Mouse (Mus musculus) liver, postnatal 0 days (tissue): ENCODE results near the gene Plcg1. TPM values are rescaled to one million over a fixed set of nuclear protein-coding genes. Genes with fewer than 3 reads are reported as not detected.

Experiments
- ATAC-seq: fragments of 200-750 bp; cut with Nextera tagmentation; 2 replicates; pipeline ENCODE4 v1.8.0; 2017; ENCODE audit warnings: mild to moderate bottlenecking, moderate library complexity
- DNase-seq: peaks from one replicate; pipeline ENCODE4 v3.0.0-alpha.2; 2016
- H3K27ac ChIP-seq: fragments of 300-500 bp; sonication (generic); 2 replicates; pipeline ENCODE4 v1.5.1; 2014; ENCODE audit warnings: antibody characterized with exemption, moderate library complexity, mild to moderate bottlenecking, low read depth
- H3K27me3 ChIP-seq: fragments of 300-500 bp; sonication (generic); 2 replicates; pipeline ENCODE4 v1.6.1; 2014; ENCODE audit warnings: low read length, control low read depth, mixed read lengths; ENCODE audit not compliant: insufficient read depth
- H3K36me3 ChIP-seq: fragments of 300-500 bp; sonication (generic); replicated peaks from 2 replicates; pipeline ENCODE4 v1.6.1; 2014; ENCODE audit warnings: mild to moderate bottlenecking, control low read depth, low read length, moderate library complexity, mixed read lengths; ENCODE audit not compliant: insufficient read depth
- H3K4me1 ChIP-seq: fragments of 300-500 bp; sonication (generic); 2 replicates; pipeline ENCODE4 v1.6.1; 2014; ENCODE audit warnings: antibody characterized with exemption, mild to moderate bottlenecking, control low read depth; ENCODE audit not compliant: insufficient read depth
- H3K4me2 ChIP-seq: fragments of 300-500 bp; sonication (generic); 2 replicates; pipeline ENCODE4 v1.6.1; 2014; ENCODE audit warnings: low read depth, mild to moderate bottlenecking, low read length, moderate library complexity, mixed read lengths
- H3K4me3 ChIP-seq: fragments of 300-500 bp; sonication (generic); 2 replicates; pipeline ENCODE4 v1.5.1; 2014; ENCODE audit warnings: low read depth, low read length
- H3K9ac ChIP-seq: fragments of 300-500 bp; sonication (generic); replicated peaks from 2 replicates; pipeline ENCODE4 v1.6.1; 2014; ENCODE audit warnings: mild to moderate bottlenecking, moderate library complexity
- H3K9me3 ChIP-seq: fragments of 300-500 bp; sonication (generic); 2 replicates; pipeline ENCODE4 v1.6.1; 2016; ENCODE audit warnings: mild to moderate bottlenecking, control low read depth, low read length, mixed read lengths
- CTCF ChIP-seq: sonication (generic); IDR thresholded peaks from 2 replicates; pipeline ENCODE4 v1.5.1; 2016; ENCODE audit warnings: antibody characterized with exemption, low read depth
- EP300 ChIP-seq: IDR thresholded peaks from 2 replicates; pipeline ENCODE4 v1.6.1; 2016; ENCODE audit warnings: antibody characterized with exemption, low read depth, mild to moderate bottlenecking
- WGBS: fragments of 180-500 bp; shearing (Covaris S2); extraction: QIAGEN DNeasy Blood & Tissue Kit; methylation state at CpG from one replicate; pipeline ENCODE4 v1.1.7; 2014; ENCODE audit not compliant: insufficient replicate concordance; 5-methylcytosine and 5-hydroxymethylcytosine counted together
- polyA plus RNA-seq: library from polyadenylated mRNA; unstranded; fragments of >200 nt; fragmentation: Nextera tagmentation; extraction: Ambion mirVana; gene quantifications from 2 replicates; pipeline ENCODE4 v1.2.1, GENCODE M21; 2015

The Plcg1 gene
- polyA plus RNA-seq, 1 experiment from 2014 or later: 6.6 TPM

GRCm38 (mm10) chr2:160728972-160729371 is 2.1 kb upstream of the Plcg1 start:
- ATAC-seq: no peak
- H3K27me3 ChIP-seq: peaks cover 11% of the 10 kb centered on the region; the same call in 1 of the 2 replicates
- no peak for TF ChIP-seq CTCF
- no peak for TF ChIP-seq EP300
- DNase-seq: peak; percentile 9
- H3K9me3 ChIP-seq: no peaks in the 10 kb centered on the region
- H3K4me2 ChIP-seq: no peak overlapping the region
- H3K36me3 ChIP-seq: peaks cover 6% of the 10 kb centered on the region
- no peak overlapping the region for H3K27ac ChIP-seq
- H3K9ac ChIP-seq: no peak overlapping the region
- peaks cover 33% of the 10 kb centered on the region for H3K4me1 ChIP-seq
- 90% methylated on average over 3 of the region's 3 CpGs for WGBS
- no peak overlapping the region for H3K4me3 ChIP-seq

GRCm38 (mm10) chr2:160729436-160729835 is 1.7 kb upstream of the Plcg1 start:
- Histone ChIP-seq H3K9ac (no peak overlapping the region), H3K4me1 (peaks cover 34% of the 10 kb centered on the region), H3K27ac (no peak overlapping the region), H3K9me3 (no peaks in the 10 kb centered on the region), H3K36me3 (0 out of 2 replicates have a peak, but pooled peaks cover 2% of the 10 kb centered on the region), H3K4me2 (no peak overlapping the region), H3K4me3 (no peak overlapping the region), H3K27me3 (peaks cover 11% of the 10 kb centered on the region; the same call in 1 of the 2 replicates)
- no peak for ATAC-seq
- TF ChIP-seq CTCF: no peak
- no peak for TF ChIP-seq EP300
- 72% methylated on average over 2 of the region's 2 CpGs for WGBS
- DNase-seq: no peak

DNA sequence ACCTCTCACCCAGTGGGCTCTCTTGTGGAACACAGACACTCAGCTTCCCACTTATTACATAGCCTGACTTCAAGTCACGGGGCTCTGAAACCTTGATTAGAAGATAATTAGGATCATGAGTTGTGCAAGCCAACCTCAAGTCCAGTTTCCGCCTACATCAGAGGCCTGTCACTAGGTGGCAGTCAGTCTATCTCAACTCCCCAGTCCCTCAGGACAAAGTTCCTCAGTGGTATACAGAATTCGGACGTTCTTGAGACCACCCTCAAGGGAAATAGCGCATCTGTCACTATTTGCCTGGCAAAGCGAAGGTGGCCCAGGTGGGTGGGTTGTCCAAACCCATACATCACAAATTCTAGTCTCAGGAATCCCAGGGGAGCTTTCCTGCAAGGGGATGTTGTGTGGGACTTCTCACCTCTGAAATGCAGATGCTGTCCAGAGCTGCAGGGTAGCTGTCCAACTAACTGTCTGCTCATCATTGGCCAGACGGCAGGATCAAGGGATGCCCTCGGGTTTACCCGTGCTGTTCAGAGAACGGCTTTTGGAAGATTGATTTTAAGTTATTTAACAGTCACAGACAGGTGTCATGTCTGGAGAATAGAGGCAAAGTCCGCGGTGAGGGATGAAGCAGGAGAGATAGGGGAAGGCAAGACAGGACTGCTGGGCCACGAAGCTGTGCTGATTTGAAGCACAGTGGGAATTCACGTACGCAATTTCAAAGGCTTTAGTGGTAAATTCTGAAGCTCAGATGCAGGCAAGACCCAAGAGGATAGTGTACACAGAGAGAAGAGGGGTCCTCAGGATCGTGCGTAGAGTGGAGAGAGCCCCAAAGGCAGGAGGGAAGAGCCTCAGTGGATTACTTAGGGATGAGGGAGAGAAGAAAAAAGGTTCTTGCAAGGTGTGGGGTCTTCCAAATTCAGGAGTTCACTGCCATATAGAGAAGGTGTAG is 976 bp upstream of the Plcg1 start:
- peak overlapping the region; percentile 96 for H3K4me2 ChIP-seq
- ATAC-seq: peak; percentile 9; the same call in 1 of the 2 replicates
- WGBS: 17% methylated on average over 17 of the region's 17 CpGs
- H3K4me1 ChIP-seq: peaks cover 36% of the 10 kb centered on the region
- H3K27ac ChIP-seq: no peak overlapping the region
- peak; percentile 44 for DNase-seq
- no peaks in the 10 kb centered on the region for H3K36me3 ChIP-seq
- peak overlapping the region; percentile 86 for H3K4me3 ChIP-seq
- H3K9me3 ChIP-seq: no peaks in the 10 kb centered on the region
- peaks cover 11% of the 10 kb centered on the region; the same call in 1 of the 2 replicates for H3K27me3 ChIP-seq
- peak overlapping the region; percentile 79 for H3K9ac ChIP-seq
- TF ChIP-seq CTCF: peak; percentile 65
- TF ChIP-seq EP300: no peak

DNA sequence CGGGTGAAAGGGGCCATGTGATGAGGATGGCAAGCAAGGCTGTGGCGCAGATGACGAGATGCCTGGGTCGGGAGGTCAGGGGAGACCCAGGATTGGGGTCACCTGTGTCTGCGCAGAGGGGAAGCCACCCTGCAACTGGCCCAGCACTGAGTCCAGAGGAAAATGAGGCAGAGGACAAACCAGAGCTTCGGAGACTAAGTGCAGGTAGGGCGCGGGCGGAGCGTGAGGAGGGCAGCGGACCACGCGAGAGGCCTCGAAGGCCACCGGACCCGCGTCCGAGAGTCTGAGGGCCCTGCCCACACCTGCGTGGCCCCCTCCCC is 343 bp upstream of the Plcg1 start:
- Histone ChIP-seq H3K27ac (peak overlapping the region; percentile 83; the same call in 1 of the 2 replicates), H3K4me2 (peak overlapping the region; percentile 96), H3K4me3 (peak overlapping the region; percentile 86), H3K36me3 (no peaks in the 10 kb centered on the region), H3K9ac (peak overlapping the region; percentile 79), H3K27me3 (peaks cover 11% of the 10 kb centered on the region; the same call in 1 of the 2 replicates), H3K9me3 (no peaks in the 10 kb centered on the region), H3K4me1 (peaks cover 42% of the 10 kb centered on the region)
- WGBS: 6% methylated on average over 18 of the region's 19 CpGs
- no peak for TF ChIP-seq CTCF
- TF ChIP-seq EP300: no peak
- ATAC-seq (no peak; the same call in none of the 2 replicates), DNase-seq (no peak)

- H3K9ac ChIP-seq: peak overlapping the region; percentile 79
- WGBS: under 1% methylated on average over 32 of the region's 32 CpGs
- TF ChIP-seq EP300: no peak
- TF ChIP-seq CTCF: no peak
- peaks cover 11% of the 10 kb centered on the region; the same call in 1 of the 2 replicates for H3K27me3 ChIP-seq
- no peaks in the 10 kb centered on the region for H3K36me3 ChIP-seq
- H3K4me2 ChIP-seq: peak overlapping the region; percentile 96
- peak; percentile 22 for ATAC-seq
- peak overlapping the region; percentile 83 for H3K27ac ChIP-seq
- DNase-seq: peak; percentile 67
- no peaks in the 10 kb centered on the region for H3K9me3 ChIP-seq
- H3K4me1 ChIP-seq: peaks cover 48% of the 10 kb centered on the region
- H3K4me3 ChIP-seq: peak overlapping the region; percentile 86
Observed at GRCm38 (mm10) chr2:160731839-160732261, 750 bp downstream of the Plcg1 start.

GRCm38 (mm10) chr2:160732420-160732995 is 1.4 kb downstream of the Plcg1 start:
- Histone ChIP-seq H3K4me3 (peak overlapping the region; percentile 86), H3K4me2 (peak overlapping the region; percentile 96), H3K9ac (peak overlapping the region; percentile 79), H3K4me1 (peaks cover 48% of the 10 kb centered on the region), H3K27me3 (peaks cover 11% of the 10 kb centered on the region; the same call in 1 of the 2 replicates), H3K9me3 (no peaks in the 10 kb centered on the region), H3K27ac (peak overlapping the region; percentile 83), H3K36me3 (no peaks in the 10 kb centered on the region)
- DNase-seq: no peak
- no peak for TF ChIP-seq CTCF
- TF ChIP-seq EP300: no peak
- ATAC-seq: no peak
- 20% methylated on average over 8 of the region's 9 CpGs for whole genome bisulfite sequencing
